Comparison of ENCODE assay signal across 28 mouse cellular contexts in the genomic region with DNA sequence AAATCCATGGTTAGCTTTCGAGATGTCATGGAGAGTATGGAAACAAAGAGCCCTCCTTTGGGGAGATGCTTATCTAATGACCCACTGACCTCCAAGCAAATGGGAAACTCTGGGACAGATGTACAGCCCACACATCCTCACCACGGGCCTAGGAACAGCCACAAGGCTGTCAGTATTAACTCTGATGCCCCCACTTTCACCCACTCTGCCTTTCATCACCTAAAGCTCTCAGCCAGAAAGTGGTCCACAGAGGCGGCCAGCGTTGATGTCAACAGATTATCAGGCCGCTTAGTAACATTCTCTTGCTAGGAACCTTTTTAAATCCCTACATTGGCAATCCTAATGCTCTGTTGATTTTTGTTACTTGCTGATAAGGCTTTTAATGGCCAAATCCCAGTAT.
DNase-seq lines count a peak whose midpoint lies in the region; ATAC-seq and TF ChIP-seq lines count a peak whose summit lies in the region.
"Had no signal": no experiment of that assay in that cellular context is flagged by ENCODE, and none has a peak within 500 bp of the region (broad histone marks: within the 10 kb centered on the region; RNA-seq: fewer than 3 reads in every experiment).

No protein-coding gene starts in this region.

- H3K27me3 ChIP-seq in heart, embryonic 12.5 days (replicated peaks) = no peaks in the 10 kb centered on the region
- no peaks in the 10 kb centered on the region for H3K27me3 ChIP-seq in hindbrain, embryonic 10.5 days (ENCODE audit: insufficient read depth, poor library complexity, severe bottlenecking)
- no peaks in the 10 kb centered on the region for H3K27me3 ChIP-seq in hindbrain, embryonic 11.5 days (ENCODE audit: control insufficient read depth, insufficient read depth, low read length)
- no peaks in the 10 kb centered on the region for H3K27me3 ChIP-seq in stomach, embryonic 14.5 days (ENCODE audit: control insufficient read depth, insufficient read depth, low read length)
- no peaks in the 10 kb centered on the region for H3K27me3 ChIP-seq in stomach, postnatal 0 days (ENCODE audit: control insufficient read depth, insufficient read depth, low read length)
- H3K27me3 ChIP-seq: embryonic facial prominence, embryonic 12.5 days; limb, embryonic 15.5 days; liver, embryonic 13.5 days had no signal

- no peak overlapping the region for H3K4me3 ChIP-seq in heart, embryonic 12.5 days
- no peak overlapping the region for H3K4me3 ChIP-seq in hindbrain, embryonic 10.5 days
- no peak overlapping the region for H3K4me3 ChIP-seq in hindbrain, embryonic 11.5 days (ENCODE audit: low read depth, low read length)
- no peak overlapping the region for H3K4me3 ChIP-seq in stomach, embryonic 14.5 days (ENCODE audit: low read depth, low read length)
- no peak overlapping the region for H3K4me3 ChIP-seq in stomach, postnatal 0 days (ENCODE audit: low read depth, low read length)
- H3K4me3 ChIP-seq: embryonic facial prominence, embryonic 12.5 days; forebrain, embryonic 10.5 days; limb, embryonic 10.5 days; limb, embryonic 15.5 days; liver, embryonic 13.5 days had no signal

- H3K4me2 ChIP-seq in heart, embryonic 12.5 days = peak overlapping the region; percentile 19; the same call in 1 of the 2 replicates
- no peak overlapping the region for H3K4me2 ChIP-seq in hindbrain, embryonic 11.5 days (replicated peaks; ENCODE audit: low read depth, low read length)
- no peak overlapping the region for H3K4me2 ChIP-seq in stomach, embryonic 14.5 days (replicated peaks; ENCODE audit: low read depth, low read length)
- no peak overlapping the region for H3K4me2 ChIP-seq in stomach, postnatal 0 days (replicated peaks; ENCODE audit: low read depth)
- H3K4me2 ChIP-seq: embryonic facial prominence, embryonic 12.5 days; hindbrain, embryonic 14.5 days; limb, embryonic 15.5 days; liver, embryonic 13.5 days had no signal

- TF ChIP-seq EP300 in stomach, postnatal 0 days (optimal IDR thresholded peaks at IDR 0.05) = no peak

- no peak overlapping the region for H3K27ac ChIP-seq in heart, embryonic 12.5 days (ENCODE audit: poor library complexity, severe bottlenecking)
- no peak overlapping the region for H3K27ac ChIP-seq in hindbrain, embryonic 10.5 days
- no peak overlapping the region for H3K27ac ChIP-seq in hindbrain, embryonic 11.5 days (ENCODE audit: low read depth, low read length)
- no peak overlapping the region for H3K27ac ChIP-seq in stomach, embryonic 14.5 days (ENCODE audit: low read length)
- no peak overlapping the region for H3K27ac ChIP-seq in stomach, postnatal 0 days (replicated peaks)
- H3K27ac ChIP-seq: embryonic facial prominence, embryonic 12.5 days; forebrain, embryonic 10.5 days; hindbrain, embryonic 14.5 days; limb, embryonic 10.5 days; limb, embryonic 15.5 days; liver, embryonic 13.5 days; macrophage had no signal

- intact Hi-C loops in heart, postnatal 25 days (cut with DNase I) = no loop called here

- no peak for TF ChIP-seq CTCF in stomach, postnatal 0 days (IDR thresholded peaks at IDR 0.05; ENCODE audit: low read depth)

- peaks cover 10% of the 10 kb centered on the region for H3K4me1 ChIP-seq in heart, embryonic 12.5 days (replicated peaks)
- no peaks in the 10 kb centered on the region for H3K4me1 ChIP-seq in hindbrain, embryonic 10.5 days (replicated peaks)
- no peaks in the 10 kb centered on the region for H3K4me1 ChIP-seq in hindbrain, embryonic 11.5 days (replicated peaks; ENCODE audit: control insufficient read depth, insufficient read depth, low read length)
- no peaks in the 10 kb centered on the region for H3K4me1 ChIP-seq in stomach, embryonic 14.5 days (ENCODE audit: control insufficient read depth, insufficient read depth, low read length)
- no peaks in the 10 kb centered on the region for H3K4me1 ChIP-seq in stomach, postnatal 0 days (replicated peaks; ENCODE audit: control insufficient read depth, insufficient read depth)
- H3K4me1 ChIP-seq: embryonic facial prominence, embryonic 12.5 days; forebrain, embryonic 10.5 days; limb, embryonic 10.5 days; limb, embryonic 15.5 days; liver, embryonic 13.5 days had no signal

- ATAC-seq in heart, embryonic 12.5 days (ENCODE audit: insufficient number of reproducible peaks, low FRiP score) = peak; percentile 45; the same call in 1 of the 2 replicates
- ATAC-seq in hindbrain, embryonic 11.5 days (ENCODE audit: low FRiP score) = no peak
- ATAC-seq in stomach, embryonic 14.5 days (ENCODE audit: insufficient number of reproducible peaks, insufficient read depth, low FRiP score, low read depth) = 0 out of 2 replicates have a peak, but pooled peaks have one; percentile 33
- ATAC-seq in stomach, postnatal 0 days (ENCODE audit: low FRiP score, low TSS enrichment) = no peak
- no peak for ATAC-seq in erythroblast, adult 5-6 weeks (replicated peaks; ENCODE audit: low FRiP score, poor library complexity, severe bottlenecking)
- ATAC-seq: forebrain, postnatal 0 days; intestine, postnatal 0 days; lung, postnatal 0 days had no signal

- H3K9ac ChIP-seq in heart, embryonic 12.5 days = no peak overlapping the region
- H3K9ac ChIP-seq in hindbrain, embryonic 11.5 days (ENCODE audit: low read depth, low read length) = no peak overlapping the region
- no peak overlapping the region for H3K9ac ChIP-seq in stomach, embryonic 14.5 days (replicated peaks; ENCODE audit: low read depth, low read length)
- no peak overlapping the region for H3K9ac ChIP-seq in stomach, postnatal 0 days (ENCODE audit: low read length)
- H3K9ac ChIP-seq: embryonic facial prominence, embryonic 12.5 days; forebrain, postnatal 0 days; hindbrain, embryonic 14.5 days; limb, embryonic 15.5 days; liver, embryonic 13.5 days had no signal

- DNase-seq in heart, postnatal 25 days (ENCODE audit: low spot score) = no peak
- peak; percentile 2 for DNase-seq in hindbrain, embryonic 10.5 days (ENCODE audit: low spot score)
- no peak for DNase-seq in hindbrain, embryonic 11.5 days (ENCODE audit: low spot score)
- no peak for DNase-seq in stomach, postnatal 0 days (ENCODE audit: low spot score)
- DNase-seq: adrenal gland, postnatal 25 days; B cell, adult 2 months; cerebellum, adult 18-20 months; cerebellum, postnatal 10 days; forebrain, postnatal 0 days; kidney, adult 9 months; kidney, postnatal 10 days; layer of hippocampus, adult 9-11 months; liver, embryonic 13.5 days; lung, adult 18-20 months; right cerebral cortex, postnatal 25 days; thymus, adult 18-20 months; thymus, postnatal 25 days had no signal

- H3K9me3 ChIP-seq in heart, embryonic 12.5 days (replicated peaks) = no peaks in the 10 kb centered on the region
- H3K9me3 ChIP-seq in hindbrain, embryonic 10.5 days = no peaks in the 10 kb centered on the region
- H3K9me3 ChIP-seq in hindbrain, embryonic 11.5 days (ENCODE audit: control insufficient read depth, low read length) = no peaks in the 10 kb centered on the region
- no peaks in the 10 kb centered on the region for H3K9me3 ChIP-seq in stomach, embryonic 14.5 days (ENCODE audit: control insufficient read depth, low read depth, low read length)
- no peaks in the 10 kb centered on the region for H3K9me3 ChIP-seq in stomach, postnatal 0 days (ENCODE audit: control insufficient read depth, low read length)
- H3K9me3 ChIP-seq: embryonic facial prominence, embryonic 12.5 days; forebrain, embryonic 10.5 days; limb, embryonic 10.5 days; limb, embryonic 15.5 days; liver, embryonic 13.5 days had no signal

- H3K36me3 ChIP-seq in heart, embryonic 12.5 days = no peaks in the 10 kb centered on the region
- H3K36me3 ChIP-seq in hindbrain, embryonic 10.5 days = no peaks in the 10 kb centered on the region
- no peaks in the 10 kb centered on the region for H3K36me3 ChIP-seq in hindbrain, embryonic 11.5 days (ENCODE audit: control insufficient read depth, insufficient read depth, low read length)
- no peaks in the 10 kb centered on the region for H3K36me3 ChIP-seq in stomach, embryonic 14.5 days (ENCODE audit: control insufficient read depth, insufficient read depth, low read length)
- H3K36me3 ChIP-seq in stomach, postnatal 0 days (ENCODE audit: control insufficient read depth, insufficient read depth, low read length) = no peaks in the 10 kb centered on the region
- H3K36me3 ChIP-seq: embryonic facial prominence, embryonic 12.5 days; forebrain, embryonic 10.5 days; limb, embryonic 10.5 days; limb, embryonic 15.5 days; liver, embryonic 13.5 days had no signal

- WGBS in heart, embryonic 12.5 days = 11% methylated on average over 5 of the region's 5 CpGs
- 57% methylated on average over 5 of the region's 5 CpGs for WGBS in hindbrain, embryonic 10.5 days
- 58% methylated on average over 5 of the region's 5 CpGs for WGBS in hindbrain, embryonic 11.5 days
- 36% methylated on average over 5 of the region's 5 CpGs for WGBS in stomach, embryonic 14.5 days
- WGBS in stomach, postnatal 0 days = 44% methylated on average over 5 of the region's 5 CpGs

Comparison
In these comparisons a context has a peak if more than half of its experiments do, and no peak if none do; other contexts are left out.
1. ATAC-seq: peak in heart, embryonic 12.5 days (single experiment) and stomach, embryonic 14.5 days (single experiment); none in hindbrain, embryonic 11.5 days (single experiment), stomach, postnatal 0 days (single experiment) and erythroblast, adult 5-6 weeks (single experiment).